Mouse (Mus musculus): Measurements from ENCODE around the gene Cfap58. TPM values are rescaled to one million over a fixed set of nuclear protein-coding genes. Genes with fewer than 3 reads are reported as not detected.

Gene Cfap58
- not detected for polyA plus RNA-seq (2014; fragmentation: Illumina TruSeq; extraction: RNeasy Lipid Tissue Mini Kit (QIAGEN cat#74804); ENCODE audit: low read depth, low replicate concordance)

DNA sequence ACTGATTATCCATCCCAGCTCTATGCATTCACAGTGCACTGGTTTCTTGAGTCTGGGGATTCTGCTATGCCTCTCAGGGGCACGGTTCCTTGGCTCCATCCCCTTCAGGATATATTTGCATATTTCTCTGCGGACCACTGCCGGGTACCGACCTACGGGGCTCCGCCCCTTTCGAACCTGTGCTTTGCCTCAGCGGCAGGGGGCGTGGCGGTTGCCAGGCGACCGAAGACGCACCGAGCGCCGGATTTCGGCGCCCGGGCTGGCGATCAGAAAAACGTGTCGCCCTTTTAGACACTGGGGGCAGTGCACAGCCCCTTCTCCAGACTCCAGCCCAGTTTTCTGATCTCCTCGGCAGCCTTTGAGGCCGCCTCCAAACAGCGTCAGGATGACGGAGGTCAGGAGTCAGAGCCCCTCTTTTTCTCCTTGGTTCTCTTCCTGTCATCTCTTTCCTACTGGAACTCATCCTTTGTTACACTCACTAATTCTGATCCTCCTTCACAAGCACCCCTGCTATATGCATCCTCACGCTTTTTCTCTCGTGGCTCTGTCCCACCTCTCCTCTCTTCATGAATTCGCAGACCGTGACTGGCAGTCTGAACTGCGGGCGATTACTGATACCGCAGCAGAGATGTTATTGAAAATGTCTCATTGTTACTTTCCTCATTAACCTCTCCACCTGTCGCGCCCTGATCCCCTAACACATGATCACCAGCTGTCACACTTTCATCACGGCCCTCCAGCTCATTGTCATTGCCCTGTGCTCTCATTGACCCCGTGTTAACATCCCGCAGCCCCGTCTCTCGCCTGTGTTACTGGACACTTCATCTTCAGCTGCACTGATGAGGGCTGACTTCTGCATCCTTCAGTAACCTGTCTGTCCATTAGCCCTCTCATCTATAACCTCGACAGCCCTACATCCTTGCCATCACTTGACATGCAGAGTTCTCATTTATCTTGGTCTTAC lies at the start of gene Cfap58:
Gene Cfap58 (plus strand): TSS at position 233 of the 964 bp plus-strand sequence.

DNA sequence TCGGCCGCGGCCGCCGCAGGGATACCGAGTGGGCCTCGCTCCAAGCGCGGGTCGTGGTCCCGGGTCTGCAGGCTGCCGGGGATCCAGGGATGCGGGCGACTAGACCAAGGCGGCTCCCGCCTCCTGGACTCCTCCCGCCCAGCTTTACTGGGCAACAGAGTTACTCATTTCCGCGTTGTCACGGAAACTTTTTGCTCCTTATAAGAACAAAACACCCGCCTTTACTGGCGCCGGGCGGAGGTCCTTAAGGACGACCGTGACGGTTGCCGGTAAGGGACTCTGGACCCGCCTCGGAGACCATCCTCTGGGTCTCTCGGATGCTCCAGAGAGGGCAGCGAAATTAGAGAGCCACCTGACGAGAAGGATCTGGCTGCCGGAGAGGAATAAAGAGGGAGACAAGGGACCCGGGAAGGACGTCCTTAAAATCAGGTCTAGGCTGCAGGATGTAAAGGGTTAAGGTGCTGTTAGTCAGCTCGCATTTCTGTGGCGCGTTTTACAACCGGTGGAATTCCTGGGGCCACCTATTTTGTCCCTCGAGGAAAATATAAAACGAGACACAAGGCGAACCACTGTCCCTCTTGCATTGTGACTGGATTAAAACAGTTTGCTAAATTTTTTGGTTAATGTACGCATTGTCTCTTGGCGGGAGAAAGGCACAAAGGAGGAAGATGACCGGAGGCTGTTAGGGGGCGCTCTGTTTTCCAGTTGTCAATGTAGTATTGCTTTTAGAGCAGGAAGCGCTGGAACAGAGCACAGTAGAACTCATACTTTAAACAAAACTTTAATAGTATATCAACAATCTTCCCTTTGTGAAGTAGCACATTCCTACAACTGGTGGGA lies 18.1 kb upstream of the Cfap58 start, which contains the start of the genes Cfap43 and Itprip:
Gene Cfap43 (minus strand): TSS at position 162 of the 840 bp plus-strand sequence.
Gene Itprip (minus strand): TSS at position 174 of the 840 bp plus-strand sequence.

Other genes starting within 250 kb of the Cfap58 start
- not detected for gene Col17a1, start 245.6 kb upstream of the Cfap58 start, polyA plus RNA-seq (2014; fragmentation: Illumina TruSeq; extraction: RNeasy Lipid Tissue Mini Kit (QIAGEN cat#74804); ENCODE audit: low read depth, low replicate concordance)
- 203 TPM for gene Sfr1, start 206.0 kb upstream of the Cfap58 start, polyA plus RNA-seq (2014; fragmentation: Illumina TruSeq; extraction: RNeasy Lipid Tissue Mini Kit (QIAGEN cat#74804); ENCODE audit: low read depth, low replicate concordance)
- 460 TPM for gene Gsto1, start 82.7 kb upstream of the Cfap58 start, polyA plus RNA-seq (2014; fragmentation: Illumina TruSeq; extraction: RNeasy Lipid Tissue Mini Kit (QIAGEN cat#74804); ENCODE audit: low read depth, low replicate concordance)
- not detected for gene Gsto2, start 72.1 kb upstream of the Cfap58 start, polyA plus RNA-seq (2014; fragmentation: Illumina TruSeq; extraction: RNeasy Lipid Tissue Mini Kit (QIAGEN cat#74804); ENCODE audit: low read depth, low replicate concordance)
- 0.32 TPM for gene Cfap43, start 18.4 kb upstream of the Cfap58 start, polyA plus RNA-seq (2014; fragmentation: Illumina TruSeq; extraction: RNeasy Lipid Tissue Mini Kit (QIAGEN cat#74804); ENCODE audit: low read depth, low replicate concordance)
- 0.16 TPM for gene Itprip, start 18.4 kb upstream of the Cfap58 start, polyA plus RNA-seq (2014; fragmentation: Illumina TruSeq; extraction: RNeasy Lipid Tissue Mini Kit (QIAGEN cat#74804); ENCODE audit: low read depth, low replicate concordance)

All from sigmoid colon, adult 10 weeks (tissue).